Mouse (Mus musculus) thymus, postnatal 10 days (tissue): Measurements from ENCODE around the gene Mtx1.

Experiments
- DNase-seq, 2 experiments: peaks; one replicate each; pipeline ENCODE4 v3.0.0; 2021; ENCODE audit warnings: low spot score in 2 of 2

The Mtx1 gene

DNA sequence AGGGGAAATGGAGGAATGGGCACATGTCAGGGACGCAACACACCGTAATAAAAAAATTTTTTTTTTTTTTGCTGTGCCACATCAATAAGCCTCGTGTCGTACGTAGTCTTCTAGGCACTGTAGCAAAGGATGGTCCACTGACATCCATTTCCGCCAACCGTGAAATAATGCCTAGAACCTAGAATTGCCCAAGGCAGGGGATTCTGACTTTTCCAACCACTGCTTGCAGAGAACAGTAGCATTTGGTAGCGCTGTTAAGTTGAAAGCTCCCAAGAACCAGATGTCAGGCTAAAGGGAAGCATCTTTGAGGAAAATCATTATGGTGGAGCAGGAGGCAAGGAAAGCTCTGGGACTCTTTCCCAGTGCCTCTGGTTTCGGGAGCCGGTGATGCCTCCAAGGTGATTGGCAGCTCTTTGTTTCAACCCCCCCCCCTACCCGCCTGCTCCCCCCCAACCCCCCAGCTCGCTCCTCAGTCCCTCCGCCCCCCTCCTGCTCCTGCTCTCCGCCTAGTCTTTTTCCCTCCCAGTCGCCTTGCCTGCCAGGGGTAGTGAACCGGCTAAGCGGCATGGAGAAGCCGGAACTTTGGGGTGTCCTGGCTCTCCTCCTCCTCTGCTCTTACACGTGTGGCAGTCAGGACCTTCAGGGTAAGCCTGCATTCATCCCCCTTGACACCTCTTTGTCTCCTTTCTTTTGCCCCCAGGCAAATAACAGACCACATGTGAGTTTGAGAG, 12.0 kb downstream of the Mtx1 start, which contains the start of gene Thbs3:
Gene Thbs3, plus strand, starts transcription at position 500 of the 731 bp plus-strand sequence.
- no peak for DNase-seq

GRCm38 (mm10) chr3:89213803-89214530, 12.9 kb downstream of the Mtx1 start:
- DNase-seq: peak; percentile 73 to 77

DNA sequence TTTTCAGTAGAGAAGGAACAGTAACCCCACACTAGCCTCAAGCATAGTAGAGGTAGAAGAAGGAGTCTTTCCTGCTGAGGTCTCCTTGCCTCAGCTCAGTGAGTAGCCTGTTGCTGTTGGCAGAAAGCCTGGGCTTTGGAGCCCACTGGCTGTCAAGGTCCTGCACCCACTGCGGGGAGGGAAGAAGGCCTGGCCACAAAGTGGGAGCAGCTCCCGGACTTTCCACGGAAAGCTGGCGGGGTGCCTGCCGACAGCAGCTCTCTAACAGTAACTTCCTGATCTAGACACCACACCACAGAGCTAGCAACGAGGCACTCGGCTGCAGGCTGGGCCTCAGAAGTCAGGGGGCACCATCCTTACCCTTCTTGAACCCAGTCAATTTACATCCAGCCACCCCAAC, 16.2 kb downstream of the Mtx1 start:
- no peak for DNase-seq

DNA sequence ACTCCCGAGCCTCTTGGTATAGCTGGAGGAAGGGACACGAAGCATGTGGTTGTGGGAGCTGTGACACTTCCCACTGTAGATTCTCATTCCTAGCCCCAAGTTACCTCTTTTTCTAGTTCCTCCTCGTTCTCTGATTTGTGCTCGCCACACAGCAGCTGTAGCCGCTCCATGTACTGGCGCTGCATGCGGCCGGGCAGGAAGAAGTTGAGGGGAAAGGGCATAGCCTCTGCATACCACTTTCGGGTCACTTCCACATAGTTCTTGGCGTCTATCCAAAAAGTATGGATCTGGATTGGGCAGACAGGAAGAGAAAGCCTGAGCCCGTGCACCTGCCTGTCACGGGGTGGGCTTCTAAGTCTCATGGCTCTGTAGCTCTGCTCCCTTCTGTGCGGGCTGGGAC, 16.7 kb downstream of the Mtx1 start:
- no peak for DNase-seq

DNA sequence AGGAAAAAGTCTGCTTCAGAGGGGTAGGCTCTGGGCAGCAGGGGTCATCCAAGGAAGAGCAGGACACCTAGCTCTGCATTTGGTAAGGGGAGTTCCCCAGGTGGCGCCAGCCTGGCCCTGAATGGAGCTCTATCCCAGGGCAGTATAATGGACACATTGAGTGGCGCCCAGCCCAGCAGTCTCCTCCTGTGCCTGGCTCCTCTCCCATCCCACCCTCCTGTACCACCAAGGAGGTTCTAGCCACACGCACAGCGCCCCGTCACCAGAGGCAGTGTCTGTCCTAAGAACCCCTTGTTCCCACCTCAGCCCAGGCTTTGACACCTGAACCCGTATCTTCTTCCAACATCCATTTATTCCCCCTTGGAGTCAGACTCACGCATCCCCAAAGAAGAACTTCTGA, 17.2 kb downstream of the Mtx1 start:
- DNase-seq: no peak

- no peak for DNase-seq
Measured at GRCm38 (mm10) chr3:89208736-89209135, 18.2 kb downstream of the Mtx1 start.

DNA sequence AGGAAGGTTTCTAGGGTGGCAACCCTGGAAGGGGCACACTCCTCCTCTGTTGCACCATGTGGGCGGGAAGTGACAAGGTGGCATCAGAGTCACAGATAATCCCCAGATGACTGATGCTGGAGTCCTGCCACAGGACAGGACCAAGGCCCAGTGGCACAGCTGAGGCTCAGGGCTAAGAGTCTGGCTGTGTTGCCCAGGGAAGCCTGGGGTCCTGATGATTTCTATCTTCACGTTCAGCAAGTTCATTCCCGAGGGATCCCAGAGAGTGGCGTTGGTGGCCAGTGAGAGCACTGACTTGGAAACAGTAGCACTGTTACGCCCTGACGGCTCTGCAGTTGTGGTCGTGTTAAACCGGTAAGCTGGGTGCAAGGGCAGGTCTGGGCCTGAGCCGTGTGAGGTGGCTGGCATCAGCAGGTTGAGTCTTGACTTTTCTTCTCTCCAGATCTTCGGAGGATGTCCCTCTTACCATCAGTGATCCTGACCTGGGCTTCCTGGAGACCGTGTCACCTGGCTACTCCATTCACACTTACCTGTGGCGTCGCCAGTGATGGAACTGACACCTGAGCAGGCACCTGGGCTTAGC, 18.7 kb downstream of the Mtx1 start:
- no peak for DNase-seq

GRCm38 (mm10) chr3:89206695-89207094, 20.2 kb downstream of the Mtx1 start:
- DNase-seq: no peak

- DNase-seq: no peak
Measured at GRCm38 (mm10) chr3:89206079-89206478, 20.8 kb downstream of the Mtx1 start.

DNA sequence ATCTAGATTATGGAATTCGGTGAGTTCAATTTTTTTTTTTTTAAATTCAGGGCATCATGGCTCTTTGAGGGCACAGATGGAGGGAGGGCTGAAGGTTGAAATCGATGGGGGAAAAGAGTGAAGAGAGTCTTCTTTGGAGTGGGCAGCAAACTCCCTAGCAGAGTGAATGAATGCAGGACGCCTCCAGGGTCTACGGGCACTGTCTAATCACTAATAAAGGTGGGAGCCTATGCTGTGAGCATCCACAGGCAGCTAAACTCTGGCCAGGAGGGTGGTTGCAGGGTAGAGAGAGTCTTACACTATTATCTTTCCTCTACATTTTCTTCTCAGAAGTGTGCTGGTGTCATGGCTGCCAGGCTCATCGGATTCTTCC, 23.8 kb downstream of the Mtx1 start:
- DNase-seq: no peak

DNA sequence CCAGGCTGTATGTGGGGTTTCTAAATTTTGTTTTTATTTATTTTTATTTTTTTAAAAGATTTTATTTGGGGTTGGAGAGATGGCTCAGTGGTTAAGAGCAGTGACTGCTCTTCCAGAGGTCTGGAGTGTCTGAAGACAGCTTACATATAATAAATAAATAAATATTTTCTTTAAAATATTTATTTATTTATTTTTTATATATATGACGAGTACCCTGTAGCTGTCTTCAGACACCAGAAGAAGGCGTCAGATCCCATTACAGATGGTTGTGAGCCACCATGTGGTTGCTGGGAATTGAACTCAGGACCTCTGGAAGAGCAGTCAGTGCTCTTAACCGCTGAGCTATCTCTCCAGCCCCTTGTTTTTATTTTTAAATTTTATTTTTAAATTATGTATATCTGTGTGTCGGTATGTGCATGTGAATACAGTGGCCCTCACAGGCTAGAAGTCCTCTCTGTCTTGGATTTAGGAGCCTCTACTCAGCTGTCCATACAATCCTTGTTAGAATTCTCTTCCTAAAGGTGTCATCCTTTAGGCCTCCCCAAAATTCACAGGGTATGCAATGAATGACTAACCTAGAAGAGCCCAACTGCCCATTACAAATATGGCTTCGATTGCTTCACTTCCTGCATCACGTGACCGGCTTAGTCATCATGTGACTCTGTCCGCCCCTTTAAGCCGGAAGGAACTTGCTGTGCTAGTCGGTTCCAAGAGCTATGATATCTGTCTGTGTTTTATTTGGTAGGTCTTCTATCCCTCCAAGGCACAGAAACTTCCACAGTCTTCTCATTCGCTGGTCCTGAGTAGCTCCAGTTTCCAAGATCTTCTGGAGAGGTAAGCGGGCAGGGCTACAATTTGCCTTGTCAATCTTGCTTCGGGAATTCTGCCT, 24.4 kb downstream of the Mtx1 start, which contains the start of gene Gba:
Gene Gba, plus strand, starts transcription at position 676 of the 889 bp plus-strand sequence.
- peak; percentile 75 to 86 for DNase-seq

DNA sequence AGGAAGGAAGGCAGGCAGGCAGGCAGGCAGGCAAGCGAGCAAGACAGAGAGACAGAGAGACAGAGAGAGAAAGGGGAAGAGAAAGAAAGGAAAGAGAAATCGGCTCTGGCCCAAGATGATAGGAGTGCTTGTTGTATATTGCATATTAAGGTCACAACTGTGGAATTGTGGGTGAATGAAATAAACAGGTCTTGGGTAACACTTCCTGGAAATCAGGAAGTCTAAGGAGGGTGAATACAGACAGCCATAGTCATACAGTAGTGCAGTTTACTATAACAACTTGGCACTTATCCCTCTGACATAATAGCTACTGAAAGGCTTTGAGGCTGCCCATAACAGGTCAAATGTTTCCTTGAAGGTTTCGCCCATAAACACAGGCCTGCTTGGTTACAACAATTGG, 27.0 kb downstream of the Mtx1 start:
- no peak for DNase-seq

DNA sequence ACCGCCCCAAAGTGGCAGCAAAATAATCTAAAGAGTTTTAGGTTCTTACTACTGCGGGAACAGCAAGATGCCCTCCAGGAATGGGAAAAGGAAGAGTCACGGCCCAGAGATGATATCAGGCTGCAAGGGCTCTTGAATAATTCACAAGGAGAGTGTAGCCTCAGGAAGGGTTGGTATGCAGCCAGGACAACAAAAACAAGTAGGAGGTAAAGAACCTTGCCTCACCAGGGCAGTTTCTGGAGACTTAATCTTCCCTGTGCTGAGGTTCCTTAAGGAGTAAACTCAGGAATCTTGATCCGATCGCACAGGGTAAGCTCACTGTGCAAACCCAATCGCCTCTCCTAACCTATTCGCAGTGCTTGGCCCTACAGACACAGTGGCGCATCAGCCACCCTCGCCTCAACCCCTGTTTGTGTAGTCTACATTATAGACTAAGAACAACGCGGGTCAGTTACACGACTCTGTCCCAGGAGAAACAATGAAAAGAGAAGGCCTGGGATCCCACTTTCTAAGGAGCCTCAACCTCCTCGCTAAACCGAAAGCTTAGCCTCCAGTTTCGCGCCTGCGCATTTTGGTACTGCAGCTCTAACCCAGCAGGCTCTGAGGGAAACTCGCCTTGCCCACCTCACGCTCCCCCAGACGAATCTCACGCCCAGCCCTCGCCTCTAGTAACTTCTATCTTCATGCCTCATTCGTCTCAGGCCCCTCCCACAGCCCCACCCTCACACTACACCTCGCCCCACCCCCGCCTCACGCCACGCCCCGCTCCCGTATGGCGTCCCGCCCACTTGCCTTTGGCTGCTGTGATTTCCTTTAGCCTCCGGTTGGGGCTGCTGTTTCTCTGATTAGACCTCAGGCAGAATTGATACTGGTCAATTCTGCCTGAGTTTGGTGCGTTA, 30.7 kb downstream of the Mtx1 start:
- DNase-seq: peak; percentile 90 to 91

- peak; percentile 50 to 61 for DNase-seq
Measured at GRCm38 (mm10) chr3:89193853-89194252, 33.0 kb downstream of the Mtx1 start.

GRCm38 (mm10) chr3:89193351-89193750, 33.5 kb downstream of the Mtx1 start:
- DNase-seq: no peak

- peak; percentile 49 to 53 for DNase-seq
Measured at GRCm38 (mm10) chr3:89190436-89190835, 36.5 kb downstream of the Mtx1 start.

DNA sequence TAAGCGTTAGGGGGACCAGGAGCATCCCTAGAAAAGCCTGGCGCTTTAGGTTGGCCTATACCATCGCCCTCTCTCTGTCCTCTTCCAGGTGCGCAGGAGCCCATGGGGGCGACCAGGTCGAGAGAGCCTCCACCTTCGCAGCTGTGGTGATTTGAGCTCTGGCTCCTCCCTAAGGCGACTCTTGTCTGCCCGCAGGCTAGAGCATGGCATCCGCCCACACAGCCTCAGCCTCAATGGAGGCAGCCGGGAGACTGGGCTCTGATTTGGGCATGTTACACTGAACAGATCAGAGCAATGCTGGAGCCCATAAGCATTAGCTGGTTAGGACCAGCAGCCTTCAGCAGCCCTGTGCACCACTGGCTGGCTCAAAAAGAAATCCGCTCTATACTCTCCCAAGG, 38.4 kb downstream of the Mtx1 start:
- DNase-seq: peak; percentile 52 to 54

GRCm38 (mm10) chr3:89187690-89188477, 39.0 kb downstream of the Mtx1 start:
- DNase-seq: peak; percentile 54 to 60

- peak; percentile 82 to 83 for DNase-seq
Measured at GRCm38 (mm10) chr3:89187197-89187596, 39.7 kb downstream of the Mtx1 start.

DNA sequence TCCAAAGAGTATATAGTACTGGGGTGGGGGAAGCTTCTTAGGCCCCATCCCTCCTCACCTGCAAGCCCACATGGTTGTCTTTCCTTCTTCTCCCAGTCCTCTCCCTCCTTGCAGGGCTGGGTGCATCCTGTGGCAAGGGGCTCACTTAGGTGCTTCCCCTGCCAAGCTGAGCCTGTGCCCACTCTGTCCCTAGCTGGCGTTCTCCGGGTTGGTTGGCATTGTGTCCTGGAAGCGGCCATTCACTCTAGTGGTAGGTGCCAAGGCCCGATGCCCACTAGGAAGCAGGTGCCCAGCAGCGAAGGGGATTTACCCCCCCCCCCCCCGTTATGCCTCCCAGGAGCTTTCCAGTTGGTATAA, 43.0 kb downstream of the Mtx1 start:
- no peak for DNase-seq
